Mouse (Mus musculus): Measurements from ENCODE around the gene 4833427G06Rik.

DNA sequence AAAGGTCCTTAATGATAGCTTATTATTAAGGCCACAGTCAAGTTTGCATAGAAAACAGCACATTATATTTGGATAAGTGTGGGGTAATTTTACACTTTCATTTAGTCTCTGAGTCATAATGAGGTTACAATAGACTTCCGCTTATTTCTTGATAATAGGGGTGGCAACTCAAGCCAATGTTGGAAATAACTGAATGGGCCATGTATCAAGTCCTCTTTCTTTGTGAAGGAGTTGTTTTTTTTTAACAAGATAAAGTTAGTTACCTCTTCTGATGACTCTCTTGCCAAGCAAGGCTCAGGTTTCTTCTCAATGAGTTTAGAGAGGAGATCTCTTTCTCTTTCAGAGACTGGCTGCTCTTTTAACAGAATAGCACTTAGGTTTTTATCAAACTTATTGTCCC lies 36.4 kb upstream of the 4833427G06Rik start:
- TF ChIP-seq CTCF (IDR thresholded peaks at IDR 0.05; ENCODE audit: low read depth, low read length) (no peak), GATA1 (IDR thresholded peaks at IDR 0.05; ENCODE audit: borderline replicate concordance, low read length) (no peak), TAL1 (conservative IDR thresholded peaks at IDR 0.05; ENCODE audit: low read depth, low read length) (no peak), POLR2AphosphoS5 (IDR thresholded peaks at IDR 0.05; ENCODE audit: insufficient replicate concordance, low read depth, low read length) (no peak)

Measured in G1E (cell line).